Mouse (Mus musculus): ENCODE measurements around the gene Tmem184b.

Gene Tmem184b

DNA sequence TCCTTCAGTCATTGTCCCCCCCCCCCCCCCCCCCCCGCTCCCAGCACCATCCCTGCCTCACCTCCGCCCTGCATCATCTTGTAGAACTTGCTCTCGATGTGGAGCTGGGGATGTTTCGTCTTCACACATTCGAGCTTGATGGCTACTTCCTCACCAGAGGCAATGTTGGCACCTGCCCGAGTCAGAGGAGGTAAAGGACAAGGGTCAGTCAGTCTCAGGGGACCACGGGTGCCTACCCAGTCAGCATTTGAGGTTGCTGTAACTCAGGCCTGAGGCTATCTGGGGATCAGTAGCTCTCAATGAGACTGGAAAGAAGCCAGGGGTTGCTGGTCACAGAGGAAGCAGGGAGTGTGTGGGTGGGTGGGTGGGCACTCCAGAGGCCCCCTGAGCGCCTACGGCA, 26.6 kb upstream of the Tmem184b start:
- DNase-seq (ENCODE audit: low read depth) = no peak

DNA sequence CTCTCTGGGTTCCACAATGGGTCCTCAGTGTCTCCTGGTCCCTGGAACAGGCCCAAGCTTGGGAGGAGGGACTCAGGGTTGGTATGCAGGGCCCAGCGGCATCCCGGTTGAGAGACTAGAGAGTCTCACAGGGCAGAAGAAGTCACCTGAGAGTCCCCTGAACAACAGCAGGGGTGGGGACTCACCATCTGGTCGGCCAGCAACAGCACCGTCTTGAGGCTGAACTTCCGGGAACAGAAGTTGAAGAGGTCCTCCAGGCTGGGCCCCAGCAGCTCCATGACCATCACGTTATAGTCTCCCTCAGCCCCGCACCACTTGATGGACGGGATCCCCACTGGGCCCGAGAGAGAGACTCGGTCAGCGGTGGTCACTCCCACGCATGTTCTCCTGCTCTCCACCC, 26.2 kb upstream of the Tmem184b start:
- DNase-seq (ENCODE audit: low read depth) = no peak

DNA sequence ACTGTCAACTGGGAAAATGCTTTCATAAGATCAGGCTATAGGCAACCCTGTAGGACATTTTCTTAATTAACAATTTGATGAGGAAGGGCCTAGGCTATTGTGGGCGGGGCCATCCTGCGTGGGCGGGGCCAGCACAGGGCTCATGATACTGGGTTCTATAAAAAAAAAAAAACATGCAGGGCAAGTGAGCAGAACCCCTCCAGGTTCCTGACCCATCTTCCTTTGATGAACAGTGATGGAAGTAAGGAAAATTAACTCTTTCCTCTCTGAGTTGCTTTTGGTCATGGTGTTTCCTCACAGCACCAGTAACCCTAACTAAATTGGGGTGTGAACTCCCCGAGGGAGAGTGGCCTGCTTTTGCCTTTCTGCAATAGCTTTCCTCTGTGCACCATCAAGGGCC, 25.2 kb upstream of the Tmem184b start:
- no peak for DNase-seq (ENCODE audit: low read depth)

DNA sequence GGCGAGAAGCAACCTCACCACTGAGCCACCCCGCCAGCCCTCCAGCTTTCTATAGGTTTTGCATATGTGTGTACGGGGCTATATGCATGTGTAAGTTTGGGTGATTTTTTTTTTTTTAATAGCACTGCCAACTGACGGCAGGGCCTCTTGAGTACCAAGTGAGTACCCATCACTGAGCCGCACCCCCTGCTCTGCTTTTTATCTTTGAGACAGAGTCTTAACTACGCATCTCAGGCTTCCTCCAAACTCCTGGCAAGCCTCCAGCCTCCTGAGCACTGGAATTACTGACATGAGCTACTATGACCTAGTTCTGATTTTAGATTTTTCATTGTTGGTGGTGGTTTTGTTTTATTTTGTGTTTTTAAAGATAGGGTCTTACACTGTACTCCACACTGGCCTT, 24.1 kb upstream of the Tmem184b start:
- no peak for DNase-seq (ENCODE audit: low read depth)

DNA sequence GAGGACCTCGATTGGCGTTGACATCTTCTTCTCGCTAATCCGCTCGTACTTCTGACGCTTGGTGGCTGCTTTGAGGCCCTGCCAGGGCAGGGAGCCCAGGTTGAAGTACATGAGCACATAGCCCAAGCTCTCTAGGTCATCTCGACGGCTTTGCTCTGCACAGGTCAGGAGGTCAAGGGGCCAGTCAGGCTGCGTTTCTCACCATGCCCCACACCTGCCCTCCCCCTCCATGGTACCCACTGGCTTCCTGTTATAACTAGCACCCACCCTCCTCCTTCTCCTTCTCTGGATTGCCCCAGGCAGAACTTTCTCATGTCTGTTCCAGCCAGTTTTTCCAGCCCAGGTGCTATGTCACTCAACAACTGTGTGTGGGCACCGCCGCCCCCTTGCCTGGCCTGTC, 22.1 kb upstream of the Tmem184b start:
- DNase-seq (ENCODE audit: low read depth) = no peak

DNA sequence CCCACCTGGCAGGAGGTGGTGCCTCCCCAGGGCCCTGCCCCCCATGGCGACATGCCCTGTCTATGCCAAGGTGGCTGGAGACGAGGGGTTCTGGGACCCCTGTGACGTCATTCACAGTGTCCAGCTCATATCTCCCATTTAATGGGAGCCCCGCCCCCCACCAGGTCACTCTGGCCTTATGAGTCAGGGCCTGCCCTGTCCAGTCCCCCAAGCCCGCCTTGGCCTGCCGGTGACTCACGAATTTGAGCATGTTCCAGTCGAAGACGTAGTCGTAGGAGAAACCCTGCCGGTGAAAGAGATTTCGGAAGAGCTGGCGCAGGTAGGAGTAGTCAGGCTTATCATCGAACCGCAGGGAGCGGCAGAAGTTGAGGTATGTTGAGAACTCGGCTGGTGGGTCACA, 21.2 kb upstream of the Tmem184b start:
- DNase-seq (ENCODE audit: low read depth) = no peak

DNA sequence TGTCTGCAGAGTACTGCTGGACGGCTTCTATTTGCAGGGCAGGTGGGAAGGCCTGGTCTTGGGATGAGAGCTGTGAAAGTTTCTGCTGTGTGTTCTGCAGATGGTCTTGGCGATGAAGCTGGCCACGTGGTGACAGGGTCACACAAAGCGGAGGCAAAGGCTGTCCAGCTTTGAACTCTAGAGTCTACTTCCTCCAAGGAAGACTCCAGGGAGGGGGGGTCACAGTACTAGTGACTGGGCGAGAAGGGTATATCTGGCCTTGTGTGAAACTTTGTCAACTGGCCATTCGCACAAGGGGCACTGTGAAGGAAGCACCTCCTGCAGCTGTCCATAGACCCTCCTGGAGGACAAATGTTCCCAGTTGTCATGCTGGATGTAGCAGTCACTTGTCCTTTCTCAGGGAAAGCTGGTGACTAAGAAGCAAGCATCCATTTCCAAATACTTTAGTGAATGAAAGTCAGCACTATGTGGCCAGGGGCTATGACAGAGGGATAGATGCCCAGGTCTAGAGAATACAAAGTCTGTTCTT, 19.4 kb upstream of the Tmem184b start:
- no peak for DNase-seq (ENCODE audit: low read depth)

DNA sequence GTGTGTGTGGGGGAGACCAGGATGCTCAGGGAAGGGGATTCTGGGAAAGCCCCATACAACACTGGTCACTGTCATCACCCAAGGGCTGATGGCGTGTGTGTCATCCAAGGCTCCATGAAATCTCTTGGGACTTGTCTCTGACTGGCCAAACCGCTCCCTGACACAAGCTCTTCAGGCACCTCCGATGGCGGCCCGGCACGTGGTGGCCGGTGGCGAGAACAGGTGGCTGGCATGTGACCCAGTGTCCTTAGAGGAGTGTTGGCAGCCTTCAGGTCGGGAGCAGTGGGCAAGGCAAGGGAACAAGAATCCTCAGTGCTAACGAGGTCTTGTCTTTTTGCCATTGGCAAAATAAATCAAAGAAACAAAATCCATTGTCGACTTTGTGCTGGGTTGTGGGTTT, 15.3 kb upstream of the Tmem184b start:
- DNase-seq (ENCODE audit: low read depth) = no peak

DNA sequence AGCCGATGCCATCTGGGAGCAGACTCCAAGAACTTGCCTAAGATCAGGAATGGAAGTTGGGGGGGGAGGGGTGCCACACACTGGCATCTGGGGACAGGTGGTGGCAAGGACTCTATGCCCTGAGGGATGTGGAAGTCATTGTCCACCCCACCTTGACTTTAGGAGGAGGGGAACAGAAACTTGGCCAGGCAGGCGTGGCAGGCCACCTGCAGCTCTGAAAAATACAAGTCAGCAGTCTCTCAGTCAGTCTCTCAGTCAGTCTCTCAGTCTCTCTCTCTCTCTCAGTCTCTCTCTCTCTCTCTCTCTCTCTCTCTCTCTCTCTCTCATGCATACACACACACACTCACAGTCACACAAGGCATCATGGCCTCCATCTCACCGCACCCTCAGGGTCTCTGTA, 14.9 kb upstream of the Tmem184b start:
- no peak for DNase-seq (ENCODE audit: low read depth)

DNA sequence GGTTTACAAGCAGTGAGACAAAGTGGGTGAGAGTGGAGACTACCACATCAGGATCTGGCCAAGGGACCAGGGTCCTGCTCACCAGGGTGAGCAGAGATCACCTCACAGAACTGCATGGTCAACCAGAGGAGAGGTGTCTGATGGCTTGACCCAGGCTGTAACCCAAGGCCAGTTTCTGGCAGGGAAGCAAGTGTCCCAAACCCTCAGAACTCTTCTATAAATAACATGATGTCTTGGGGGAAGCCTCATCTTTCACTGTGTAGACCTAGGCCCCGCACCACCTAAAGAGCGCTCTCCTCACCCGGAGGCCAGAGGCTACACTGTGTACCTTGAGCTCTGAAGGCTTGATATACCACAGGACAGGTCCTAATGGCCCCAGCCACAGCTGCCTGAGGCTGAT, 14.0 kb upstream of the Tmem184b start:
- no peak for DNase-seq (ENCODE audit: low read depth)

DNA sequence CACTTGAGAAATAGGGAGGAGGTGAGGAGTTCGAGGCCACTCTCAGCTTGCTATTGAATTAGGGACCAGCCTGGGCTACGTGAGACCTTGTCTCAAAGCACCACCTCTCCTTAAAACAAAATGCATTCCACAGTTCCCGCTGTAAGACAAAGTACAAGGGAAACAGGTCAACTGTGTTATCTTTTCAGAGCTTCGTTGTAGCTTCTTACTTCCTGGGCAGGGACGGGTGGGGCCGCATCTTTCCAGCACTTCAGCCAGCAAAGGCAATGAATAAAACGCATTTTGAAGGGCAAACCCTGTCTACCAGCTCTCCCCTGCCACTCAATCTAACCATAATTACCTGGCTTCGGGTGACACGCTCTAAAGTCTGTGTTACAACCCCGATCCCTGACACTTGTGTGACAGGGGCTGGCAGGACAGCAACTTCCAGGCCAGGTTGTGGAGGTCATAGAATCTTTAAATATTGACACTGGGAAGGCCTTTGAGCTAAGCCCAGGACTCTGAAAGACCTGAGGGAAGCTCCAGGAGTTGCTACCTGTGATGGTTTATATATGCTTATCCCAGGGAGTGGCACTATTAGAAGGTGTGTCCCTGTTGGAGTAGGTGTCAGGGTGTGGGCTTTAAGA, 13.2 kb upstream of the Tmem184b start:
- no peak for DNase-seq (ENCODE audit: low read depth)

DNA sequence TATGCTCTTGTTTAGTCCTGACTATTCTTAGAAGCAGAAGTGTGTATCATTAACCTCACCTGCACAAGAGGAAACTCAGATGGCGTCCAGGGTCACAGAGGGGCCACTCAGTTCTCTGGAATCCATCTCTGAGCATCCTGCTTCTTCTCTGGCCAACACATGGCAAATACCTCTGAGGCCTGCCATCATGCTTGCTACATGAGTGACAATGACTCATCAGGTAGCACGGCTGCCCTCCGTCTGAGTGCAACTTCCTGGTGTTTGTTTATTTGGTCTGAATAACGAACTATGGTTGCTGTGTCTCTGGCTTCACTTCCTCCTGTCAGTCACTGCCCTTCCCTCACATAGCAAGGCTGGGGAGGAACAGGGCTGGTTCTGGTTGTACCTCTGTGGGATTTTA, 11.1 kb upstream of the Tmem184b start:
- DNase-seq (ENCODE audit: low read depth) = no peak

DNA sequence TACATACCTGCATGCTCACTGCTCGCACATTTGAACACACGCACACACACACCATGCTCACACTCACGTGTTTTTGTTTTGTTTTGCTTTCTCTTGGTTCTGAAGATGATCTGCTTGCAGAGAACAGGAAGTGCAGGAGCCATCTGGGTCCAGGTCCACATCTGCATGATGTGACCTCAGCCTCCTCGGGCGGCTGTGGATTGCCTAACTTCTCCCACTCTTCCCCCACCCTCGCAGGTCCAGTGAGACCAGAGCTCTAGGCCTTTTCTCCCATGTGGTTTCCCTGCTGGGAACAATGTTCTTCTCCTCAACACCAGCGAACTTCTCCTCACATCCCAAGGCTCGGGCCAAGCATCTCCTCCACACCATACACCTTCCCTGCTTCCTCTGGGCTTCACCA, 10.4 kb upstream of the Tmem184b start:
- DNase-seq (ENCODE audit: low read depth) = no peak

DNA sequence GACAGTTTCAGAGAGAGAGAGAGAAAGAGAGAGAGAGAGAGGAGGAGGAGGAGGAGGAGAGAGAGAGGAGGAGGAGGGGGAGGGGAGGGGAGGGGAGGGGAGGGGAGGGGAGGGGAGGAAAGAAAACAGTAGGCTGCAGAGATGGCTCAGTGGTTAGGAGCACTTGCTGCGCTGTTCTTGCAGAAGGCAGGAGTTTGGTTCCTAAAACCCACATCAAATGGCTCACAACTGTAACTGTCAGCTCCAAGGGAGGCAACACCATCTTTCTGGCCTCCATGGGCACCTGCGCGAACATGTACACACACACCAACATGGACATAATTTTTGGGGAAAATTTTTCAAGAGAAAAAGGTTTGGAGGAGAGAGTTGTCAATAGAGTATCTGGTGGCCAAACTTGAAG, 9.8 kb upstream of the Tmem184b start:
- DNase-seq (ENCODE audit: low read depth) = no peak

DNA sequence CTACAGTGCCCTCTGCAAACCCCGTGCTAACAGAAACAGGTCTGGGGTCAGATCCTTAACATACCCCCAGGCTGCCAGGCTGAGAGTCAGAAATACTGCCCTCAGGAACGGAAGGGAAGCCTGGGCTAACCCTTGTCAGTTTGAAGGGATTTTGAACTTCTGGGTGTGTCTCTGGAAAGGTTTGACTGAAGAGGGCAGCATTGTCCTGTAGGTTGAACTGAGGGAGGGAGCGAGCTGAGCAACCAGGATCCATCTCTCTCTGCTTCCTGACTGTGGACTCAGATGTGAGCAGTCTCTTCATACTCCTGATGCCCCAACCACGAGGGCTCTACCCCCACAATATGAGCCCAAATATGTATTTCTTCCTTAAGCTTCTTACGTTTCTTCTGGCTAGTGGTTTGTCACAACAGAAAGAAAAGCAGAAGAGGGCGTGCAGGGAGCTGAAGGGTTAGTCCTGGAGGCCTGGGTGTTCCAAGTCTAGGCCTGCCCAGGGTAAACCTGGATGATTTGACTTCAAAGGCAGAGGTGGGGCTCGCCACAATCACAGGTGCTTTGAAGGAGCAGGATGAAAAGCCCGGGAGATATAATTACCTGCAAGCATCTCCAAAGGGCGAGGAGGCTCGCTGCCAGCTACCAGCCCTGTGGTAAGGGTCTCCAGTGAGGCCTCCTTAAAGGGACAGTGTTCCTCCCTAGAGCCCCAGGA, 8.1 kb upstream of the Tmem184b start:
- no peak for DNase-seq (ENCODE audit: low read depth)

DNA sequence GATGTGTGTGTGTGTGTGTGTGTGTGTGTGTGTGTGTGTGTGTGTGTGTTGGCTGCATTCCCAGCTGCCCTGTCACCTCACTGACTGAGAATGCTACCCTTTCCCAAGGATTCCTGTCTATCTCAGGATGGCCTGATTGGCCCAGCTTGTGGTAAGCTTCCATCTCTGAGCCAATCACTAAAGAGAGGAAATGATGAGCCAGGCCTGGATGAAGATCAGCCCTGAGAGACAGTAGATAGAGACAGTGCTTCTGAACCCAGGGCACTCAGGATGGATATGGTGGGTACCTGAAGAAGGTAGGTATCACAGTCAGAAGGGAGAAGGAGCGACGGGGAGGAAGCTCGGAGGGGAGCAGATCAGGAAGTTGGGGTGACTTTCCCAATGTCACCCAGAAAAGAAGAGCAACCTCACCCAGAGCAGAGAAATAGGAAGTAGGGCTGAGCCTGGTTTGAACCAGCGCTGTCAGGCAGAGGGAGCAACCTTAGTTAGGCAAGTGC, 5.8 kb upstream of the Tmem184b start:
- no peak for DNase-seq (ENCODE audit: low read depth)

DNA sequence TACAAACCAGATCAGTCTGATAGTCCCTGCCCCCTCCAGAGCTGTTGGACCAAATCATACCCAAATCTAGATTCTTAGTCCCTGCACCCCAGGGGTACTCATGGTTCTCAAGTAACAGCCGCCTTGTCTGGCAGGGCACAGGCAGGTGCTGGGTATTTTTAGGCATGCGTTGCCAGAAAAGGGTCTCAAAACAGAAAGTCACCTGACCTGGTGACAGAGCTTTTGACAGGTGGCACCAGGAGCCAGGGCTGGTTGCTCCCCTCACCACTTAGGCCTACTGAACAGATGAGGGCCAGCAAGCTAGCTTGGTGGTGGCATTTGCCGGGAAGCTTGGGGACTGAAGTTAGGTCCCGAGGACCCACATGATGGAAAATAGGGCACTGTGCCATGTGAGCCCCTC, 3.2 kb upstream of the Tmem184b start:
- no peak for DNase-seq (ENCODE audit: low read depth)

DNA sequence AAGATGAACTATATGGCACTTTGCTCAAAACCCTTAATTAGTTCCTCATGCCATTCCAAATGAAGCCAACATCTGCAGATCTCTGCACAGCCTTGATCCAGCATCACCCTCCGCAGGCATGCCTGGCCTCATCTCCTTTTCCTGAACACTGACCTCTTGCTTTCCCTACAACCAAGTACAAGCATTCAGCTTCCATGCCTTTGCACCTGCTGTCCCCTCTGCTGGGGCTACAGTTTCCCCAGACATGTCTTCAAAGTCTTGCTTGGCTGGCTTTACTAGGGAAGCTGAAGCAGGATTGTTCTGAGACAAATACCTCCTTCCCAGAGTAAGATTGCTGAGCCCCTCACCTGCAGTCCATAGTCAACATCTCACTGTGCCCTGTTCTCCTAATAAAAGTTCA, 908 bp upstream of the Tmem184b start:
- DNase-seq (ENCODE audit: low read depth) = no peak

DNA sequence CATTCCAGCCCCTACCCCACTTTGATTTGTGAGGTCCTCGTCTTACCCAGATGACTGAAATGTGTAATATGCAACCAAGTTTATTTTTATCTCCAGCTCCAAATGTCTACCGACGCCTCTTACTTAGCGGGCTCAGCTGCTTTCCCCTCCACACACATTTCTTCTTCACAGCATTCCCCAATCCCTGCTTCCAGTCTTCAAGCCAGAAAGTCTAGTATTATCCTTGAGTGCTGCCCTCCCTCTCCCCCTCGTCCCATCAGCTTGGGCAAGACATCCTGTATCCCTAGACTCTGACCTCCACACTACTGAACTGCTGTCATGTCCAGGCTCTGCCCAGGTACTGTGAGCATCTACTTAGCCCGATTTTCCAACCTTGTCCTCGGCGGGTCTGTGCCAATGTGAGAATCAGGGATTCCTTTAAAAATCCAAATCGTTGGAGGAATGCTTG, 418 bp upstream of the Tmem184b start:
- DNase-seq (ENCODE audit: low read depth) = no peak

DNA sequence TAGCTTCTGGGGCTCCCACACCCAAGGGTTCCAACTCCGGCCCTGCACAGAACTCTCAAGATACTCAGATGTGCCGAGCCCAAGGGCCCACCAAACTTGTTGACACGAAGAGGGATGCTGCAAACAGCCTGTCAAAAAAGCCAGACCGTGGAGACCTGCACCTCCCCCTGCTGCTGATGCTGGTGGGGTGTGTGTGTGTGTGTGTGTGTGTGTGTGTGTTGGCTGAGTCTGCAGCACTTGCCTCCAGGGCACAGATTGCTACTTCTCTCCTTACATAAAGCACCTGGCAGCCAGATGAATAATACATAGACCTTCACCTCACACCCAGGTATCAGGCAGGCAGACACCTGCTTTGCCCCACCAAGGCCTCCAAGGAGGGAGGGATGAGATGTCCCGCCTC, 1.2 kb downstream of the Tmem184b start:
- no peak for DNase-seq (ENCODE audit: low read depth)

DNA sequence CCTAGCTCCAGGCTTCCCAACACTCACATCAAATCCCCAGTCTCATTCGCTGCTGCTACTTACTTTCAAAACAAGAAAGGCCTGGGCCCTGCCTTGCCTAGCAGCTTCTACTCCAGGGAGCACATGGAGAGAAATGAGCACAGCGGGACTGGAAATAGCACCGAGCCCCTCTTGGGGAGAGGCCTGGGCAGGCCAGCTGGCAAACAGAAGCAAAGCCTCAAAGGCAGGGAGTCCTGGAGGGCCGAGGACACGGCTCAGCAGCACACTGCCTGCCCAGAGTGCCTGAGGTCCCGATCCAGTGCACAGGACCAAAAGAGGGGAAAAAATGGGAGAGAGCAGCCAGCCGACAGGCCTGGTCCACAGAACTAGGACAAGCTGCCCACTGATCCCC, 2.4 kb downstream of the Tmem184b start:
- DNase-seq (ENCODE audit: low read depth) = no peak

DNA sequence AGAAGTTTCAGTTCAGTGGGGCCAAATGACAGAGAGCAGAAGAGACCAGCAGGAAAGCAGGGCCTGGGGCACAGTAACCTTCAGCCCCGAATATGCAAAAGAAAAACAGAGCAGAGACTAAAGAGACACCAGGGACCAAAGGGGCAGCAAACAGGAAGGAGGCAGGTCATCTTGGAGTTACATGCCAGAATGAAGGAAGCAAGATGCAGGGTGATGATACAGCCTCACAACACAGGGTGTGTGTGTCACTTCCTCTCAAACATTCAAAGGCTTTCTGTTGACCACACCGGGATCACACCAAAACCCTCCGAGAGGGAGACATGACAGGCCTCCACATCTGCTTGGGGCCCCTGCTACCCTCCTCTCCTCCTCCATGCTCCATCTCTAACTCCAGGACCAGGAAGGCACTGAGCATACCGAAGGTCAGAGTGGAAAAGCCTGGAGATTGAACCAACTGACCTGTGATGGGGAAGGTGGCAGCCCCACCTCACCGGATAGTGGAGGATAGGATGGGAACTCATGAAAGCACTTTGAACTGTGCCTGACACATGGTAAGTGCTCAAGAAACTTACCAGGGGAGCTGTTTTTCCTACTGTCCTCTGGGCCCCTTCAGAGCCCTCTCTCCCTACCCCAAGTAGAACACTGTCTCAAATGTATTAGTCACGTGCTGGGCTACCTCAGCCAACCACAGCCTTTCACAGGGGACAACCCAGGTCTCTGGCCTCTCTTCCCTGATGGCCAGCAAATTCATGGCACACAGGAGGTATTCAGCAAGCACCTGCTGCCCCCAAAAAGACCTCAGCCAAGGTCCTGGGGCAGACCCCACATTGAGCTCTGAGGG, 3.0 kb downstream of the Tmem184b start:
- no peak for DNase-seq (ENCODE audit: low read depth)

All from c-Kit-positive CD71-positive TER-119-negative erythroid progenitor cells, embryonic 14.5 days (primary cell).